Comparison of ENCODE assay signal across 11 mouse cellular contexts in genomic region chr10:50900746-50901600, GRCm38 (mm10). TPM values are rescaled to one million over a fixed set of nuclear protein-coding genes. Genes with fewer than 3 reads are reported as not detected.
A peak's percentile ranks its signal among the peaks of the same experiment; 100 is the strongest.
DNase-seq lines count a peak whose midpoint lies in the region; ATAC-seq lines count a peak whose summit lies in the region.
"Had no signal": no experiment of that assay in that cellular context is flagged by ENCODE, and none has a peak within 500 bp of the region (broad histone marks: within the 10 kb centered on the region; RNA-seq: fewer than 3 reads in every experiment).

No protein-coding gene starts in this region.

- peak; percentile 65 for DNase-seq in hindbrain, embryonic 10.5 days (ENCODE audit: low spot score)
- DNase-seq in hindbrain, embryonic 14.5 days (ENCODE audit: low spot score): no peak
- peak; percentile 56 for DNase-seq in embryo, embryonic 11 days
- peak; percentile 68 for DNase-seq in kidney, adult 18-20 months
- peak; percentile 59 for DNase-seq in midbrain, embryonic 14.5 days
- DNase-seq in thymus, postnatal 10 days (ENCODE audit: low spot score in 2 of 2): no peak
- no peak for DNase-seq in adrenal gland, postnatal 4 days (ENCODE audit: low spot score in 2 of 2)

- H3K4me3 ChIP-seq in hindbrain, embryonic 10.5 days: peak overlapping the region; percentile 29
- no peak overlapping the region; the same call in 1 of the 2 replicates for H3K4me3 ChIP-seq in hindbrain, embryonic 14.5 days (replicated peaks; ENCODE audit: low read length)
- H3K4me3 ChIP-seq in midbrain, embryonic 14.5 days (replicated peaks; ENCODE audit: low read depth, low read length): peak overlapping the region; percentile 7; the same call in 1 of the 2 replicates

- no peaks in the 10 kb centered on the region for H3K36me3 ChIP-seq in hindbrain, embryonic 10.5 days
- no peaks in the 10 kb centered on the region for H3K36me3 ChIP-seq in hindbrain, embryonic 14.5 days (replicated peaks; ENCODE audit: control insufficient read depth, insufficient read depth)
- no peaks in the 10 kb centered on the region for H3K36me3 ChIP-seq in midbrain, embryonic 14.5 days (ENCODE audit: control insufficient read depth, insufficient read depth, low read length)

- WGBS in hindbrain, embryonic 10.5 days: under 1% methylated on average over 42 of the region's 42 CpGs
- under 1% methylated on average over 42 of the region's 42 CpGs for WGBS in hindbrain, embryonic 14.5 days
- WGBS in midbrain, embryonic 14.5 days: 1% methylated on average over 42 of the region's 42 CpGs

- peaks cover 100% of the 10 kb centered on the region for H3K27me3 ChIP-seq in hindbrain, embryonic 10.5 days (ENCODE audit: insufficient read depth, poor library complexity, severe bottlenecking)
- H3K27me3 ChIP-seq in hindbrain, embryonic 14.5 days (ENCODE audit: control insufficient read depth, insufficient read depth, low read length): peaks cover 98% of the 10 kb centered on the region
- H3K27me3 ChIP-seq in midbrain, embryonic 14.5 days (ENCODE audit: control insufficient read depth, insufficient read depth, low read length): peaks cover 82% of the 10 kb centered on the region
- H3K27me3 ChIP-seq: CH12.LX had no signal

- ATAC-seq in hindbrain, embryonic 14.5 days (ENCODE audit: low FRiP score): no peak
- ATAC-seq in midbrain, embryonic 14.5 days (ENCODE audit: low FRiP score, low TSS enrichment): peak; percentile 6; the same call in 1 of the 2 replicates
- ATAC-seq in activated CD4-positive, CD25-positive, alpha-beta regulatory T cell, adult 4 months: no peak

- H3K4me1 ChIP-seq in hindbrain, embryonic 10.5 days (replicated peaks): peaks cover 23% of the 10 kb centered on the region
- no peaks in the 10 kb centered on the region for H3K4me1 ChIP-seq in hindbrain, embryonic 14.5 days (replicated peaks; ENCODE audit: control insufficient read depth, insufficient read depth, low read length)
- no peaks in the 10 kb centered on the region for H3K4me1 ChIP-seq in midbrain, embryonic 14.5 days (ENCODE audit: control insufficient read depth, insufficient read depth, low read length)

- no peak overlapping the region for H3K4me2 ChIP-seq in hindbrain, embryonic 14.5 days (replicated peaks)
- H3K4me2 ChIP-seq in midbrain, embryonic 14.5 days (ENCODE audit: low read length): peak overlapping the region; percentile 24; the same call in 1 of the 2 replicates

- H3K9ac ChIP-seq in hindbrain, embryonic 14.5 days: no peak overlapping the region
- no peak overlapping the region for H3K9ac ChIP-seq in midbrain, embryonic 14.5 days (replicated peaks; ENCODE audit: low read length)

- H3K27ac ChIP-seq in hindbrain, embryonic 10.5 days: no peak overlapping the region
- H3K27ac ChIP-seq in hindbrain, embryonic 14.5 days: no peak overlapping the region
- peak overlapping the region; percentile 41; the same call in 1 of the 2 replicates for H3K27ac ChIP-seq in midbrain, embryonic 14.5 days (replicated peaks; ENCODE audit: low read depth, low read length)

- H3K9me3 ChIP-seq in hindbrain, embryonic 10.5 days: no peaks in the 10 kb centered on the region
- H3K9me3 ChIP-seq in hindbrain, embryonic 14.5 days (ENCODE audit: control insufficient read depth, low read length): no peaks in the 10 kb centered on the region
- no peaks in the 10 kb centered on the region for H3K9me3 ChIP-seq in midbrain, embryonic 14.5 days (ENCODE audit: control insufficient read depth, low read length)

RNA-seq across cellular contexts. Expression of gene Sim1, which starts 6.4 kb away (rescaled TPM):
- polyA plus RNA-seq in hindbrain, embryonic 10.5 days (2016; fragmentation: Nextera tagmentation; extraction: Ambion mirVana): 0.82 and 0.90 TPM in 2 replicates
- polyA plus RNA-seq in hindbrain, embryonic 14.5 days (2014; fragmentation: Nextera tagmentation; extraction: Ambion mirVana): 0.08 and 0.59 TPM in 2 replicates
- 0.77 and 0.91 TPM in 2 replicates for polyA plus RNA-seq in midbrain, embryonic 14.5 days (2014; fragmentation: Nextera tagmentation; extraction: Ambion mirVana)
- total RNA-seq in adrenal gland, postnatal 4 days (2021): 1 to 10 TPM in 1 of 2 experiments, under 1 TPM in 1; 0.06 to 3.7 TPM
- under 1 TPM in 1 of 2 experiments, not detected in 1; 0.08 TPM for polyA plus RNA-seq in activated CD4-positive, CD25-positive, alpha-beta regulatory T cell, adult 4 months (2017; shearing (Covaris generic))
- polyA plus RNA-seq: heart, embryonic 14.5 days; liver, embryonic 16.5 days had no signal

Comparison
In these comparisons a context has a peak if more than half of its experiments do, and no peak if none do; other contexts are left out.
1. DNase-seq: peak in hindbrain, embryonic 10.5 days (single experiment), embryo, embryonic 11 days (single experiment), kidney, adult 18-20 months (single experiment) and midbrain, embryonic 14.5 days (single experiment); none in hindbrain, embryonic 14.5 days (single experiment), thymus, postnatal 10 days (0 of 2) and adrenal gland, postnatal 4 days (0 of 2).